Mouse (Mus musculus) hindlimb bud, embryonic 11.5 days (tissue): ENCODE measurements around the gene Alk.

Experiments used
- DNase-seq: peaks from one replicate; pipeline ENCODE4 v3.0.0-alpha.2; 2012; ENCODE audit warnings: low read depth, low spot score; ENCODE audit errors: extremely low spot score

Alk gene

DNA sequence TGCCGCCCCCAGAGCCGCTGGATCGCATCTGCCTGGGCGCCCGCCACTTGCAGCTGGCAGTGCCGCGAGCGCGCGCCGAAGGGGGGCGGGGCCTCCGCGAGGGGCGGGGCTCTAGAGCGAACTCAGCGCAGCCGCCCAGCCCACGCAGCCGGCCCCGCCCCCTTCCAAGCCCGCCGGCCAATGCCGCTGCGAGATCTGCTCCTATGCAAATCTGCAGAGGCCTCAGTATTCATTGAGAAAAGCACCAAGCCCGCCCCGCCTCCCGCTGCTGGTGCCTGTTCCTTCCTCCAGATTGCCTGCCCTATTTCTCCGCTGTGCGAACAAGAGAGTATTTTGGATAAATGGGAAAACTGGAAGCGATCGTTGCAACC lies at the start of gene Alk:
Alk (minus strand) TSS at position 18 of the 371 bp plus-strand sequence.
- DNase-seq = peak; percentile 42

DNA sequence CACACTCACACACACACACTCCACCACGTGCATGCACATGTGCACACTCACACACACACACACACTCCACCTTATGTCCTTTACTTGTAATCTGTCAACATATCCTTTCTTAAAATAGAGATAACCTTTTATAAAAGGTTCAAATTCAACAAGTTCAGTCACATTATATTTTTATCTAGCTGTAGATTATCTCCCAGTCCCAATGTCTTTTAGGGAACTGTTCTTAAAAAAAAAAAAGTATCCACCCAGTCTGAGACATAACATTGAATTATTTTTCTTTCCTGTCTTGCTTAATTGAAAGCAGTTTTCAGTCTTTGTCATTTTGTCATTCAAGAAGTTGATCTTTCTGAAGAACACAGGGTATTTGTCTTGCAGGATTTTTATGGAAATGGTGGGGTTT lies 48.4 kb upstream of the Alk start:
- DNase-seq = no peak

DNA sequence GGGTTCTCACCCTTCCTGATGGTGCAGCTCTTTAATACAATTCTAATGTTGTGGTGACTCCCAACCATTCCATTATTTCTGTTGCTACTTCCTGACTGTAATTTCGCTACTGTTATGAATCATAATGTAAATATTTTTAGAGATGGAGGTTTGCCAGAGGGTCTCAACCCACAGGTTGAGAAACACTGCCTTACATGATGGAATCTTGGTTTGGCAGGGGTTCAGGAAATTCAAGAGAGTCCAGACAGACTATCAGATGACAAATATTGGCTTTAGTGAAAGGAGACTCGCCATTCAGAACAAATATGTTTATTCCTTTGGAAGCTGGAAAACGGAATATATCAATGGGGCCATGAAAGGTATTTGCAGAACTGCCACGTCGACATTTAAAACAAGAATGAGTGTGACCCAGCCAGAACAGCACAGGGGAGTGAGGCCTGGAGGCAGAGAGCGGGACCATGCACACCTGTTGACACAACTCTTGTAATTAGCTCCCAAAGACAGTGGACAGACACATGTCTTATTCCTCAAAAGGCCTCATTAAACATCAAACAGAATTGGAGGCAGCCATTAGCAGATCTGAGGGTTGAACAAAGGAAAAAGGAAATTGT lies 44.3 kb upstream of the Alk start:
- no peak for DNase-seq

DNA sequence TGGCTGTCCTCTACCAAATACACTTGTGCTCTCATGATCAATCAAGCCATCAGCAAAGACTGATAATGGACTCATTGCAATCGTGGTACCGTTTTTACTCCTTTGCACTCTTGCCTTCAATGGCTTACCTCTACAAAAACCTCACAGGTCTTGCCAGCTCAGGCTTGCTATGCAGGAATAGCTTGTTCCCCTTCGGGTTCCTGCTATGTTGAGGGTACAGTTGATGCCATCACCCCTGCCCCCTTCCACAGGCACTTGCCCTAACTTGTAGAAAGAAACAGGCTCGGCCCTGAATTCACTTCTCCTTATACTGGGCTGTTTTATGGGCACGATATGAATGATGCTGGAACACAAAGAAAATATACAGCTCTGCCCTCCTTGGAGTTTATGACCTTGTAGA lies 41.7 kb upstream of the Alk start:
- no peak for DNase-seq

DNA sequence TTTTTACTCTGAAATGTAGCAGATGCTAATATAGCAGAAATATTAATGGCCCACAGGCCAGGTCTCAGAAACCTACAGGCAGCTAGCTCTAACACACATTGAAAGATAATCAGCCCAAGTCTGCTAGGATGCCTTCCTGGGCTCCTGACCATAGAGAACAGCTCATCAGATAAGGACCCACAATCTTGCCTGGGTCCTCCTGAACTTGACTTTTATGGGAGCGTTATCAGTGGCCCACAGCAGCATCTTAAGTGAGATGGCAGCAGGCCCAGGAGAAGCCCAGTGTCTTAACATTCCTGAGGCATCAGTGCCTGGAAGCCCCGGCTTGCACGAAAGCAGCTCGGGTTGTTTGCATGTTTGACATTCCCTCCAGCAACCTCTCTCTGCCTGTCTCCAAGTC lies 35.7 kb upstream of the Alk start:
- no peak for DNase-seq

DNA sequence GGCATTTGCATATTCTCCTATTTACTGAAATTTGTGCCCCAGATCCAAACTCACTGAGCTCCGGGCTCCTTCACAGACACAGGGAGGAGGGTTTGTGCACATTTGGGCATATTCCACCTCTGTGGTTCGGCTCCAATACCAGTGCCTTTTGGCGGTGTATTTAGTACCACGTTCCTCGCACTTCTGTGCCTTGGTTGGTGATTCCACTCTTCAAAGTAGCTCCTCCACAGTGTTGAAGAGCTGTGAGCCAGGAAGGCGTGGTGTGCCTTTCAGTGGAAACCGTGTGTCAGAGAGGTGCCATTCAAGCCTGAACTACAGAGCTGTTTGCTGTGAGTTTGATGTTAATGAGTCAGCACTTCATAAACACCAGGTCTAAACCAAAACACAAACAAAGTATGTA lies 35.0 kb upstream of the Alk start:
- DNase-seq = no peak

DNA sequence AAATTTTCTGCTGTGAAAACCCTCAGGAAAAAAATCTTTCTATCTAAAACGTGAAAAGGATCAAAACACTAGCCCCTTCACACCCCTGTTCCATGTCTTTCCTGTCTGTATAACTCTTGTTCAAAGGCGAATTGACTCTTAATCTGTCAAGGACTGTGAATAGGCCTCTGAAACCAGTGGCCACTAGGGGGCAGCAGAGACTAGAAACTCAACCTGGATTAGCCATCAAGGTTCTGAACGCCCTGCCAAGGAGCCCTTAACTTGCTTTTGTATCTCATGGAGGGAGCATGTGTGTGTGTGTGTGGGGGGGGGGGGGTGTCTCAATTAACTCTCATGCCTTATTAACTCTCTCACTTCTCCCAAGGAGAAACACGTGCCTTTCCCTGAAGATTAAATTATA lies 1.8 kb upstream of the Alk start:
- peak; percentile 58 for DNase-seq

DNA sequence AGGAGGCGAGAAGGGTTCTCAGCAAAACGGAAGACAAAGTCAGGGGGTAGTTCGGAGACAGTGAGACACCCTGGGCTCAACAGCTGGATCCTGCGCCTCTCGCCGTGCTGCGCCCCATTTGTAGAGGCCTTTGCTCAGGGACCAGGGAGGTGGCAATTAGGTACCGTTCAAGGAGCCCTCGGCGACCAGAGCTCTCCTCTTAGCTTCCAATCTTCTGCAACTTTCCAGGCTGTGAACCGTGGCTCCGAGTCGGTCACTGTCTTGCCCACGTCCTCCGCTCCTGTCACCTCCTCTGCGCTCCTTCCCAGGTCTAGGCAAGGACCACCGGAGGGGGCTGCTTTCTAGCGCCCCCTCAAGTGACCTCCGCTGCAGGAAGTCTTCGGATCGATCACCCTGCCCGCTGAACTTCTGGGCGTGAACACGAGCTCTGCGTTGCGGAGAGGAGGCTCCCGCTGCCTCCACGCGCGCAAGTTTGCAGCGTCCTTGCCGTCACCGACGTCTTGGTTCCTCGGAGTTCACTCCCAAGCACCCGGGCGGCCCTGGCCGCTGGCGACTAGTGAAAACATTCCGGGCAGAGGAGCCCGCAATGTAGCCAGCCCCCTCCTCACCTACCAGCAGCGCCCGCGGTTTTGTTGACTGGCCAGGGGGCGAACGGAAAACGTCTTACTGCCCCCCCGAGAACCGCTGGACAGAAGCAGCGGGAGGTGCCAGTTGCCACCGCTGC lies 379 bp downstream of the Alk start:
- no peak for DNase-seq

DNA sequence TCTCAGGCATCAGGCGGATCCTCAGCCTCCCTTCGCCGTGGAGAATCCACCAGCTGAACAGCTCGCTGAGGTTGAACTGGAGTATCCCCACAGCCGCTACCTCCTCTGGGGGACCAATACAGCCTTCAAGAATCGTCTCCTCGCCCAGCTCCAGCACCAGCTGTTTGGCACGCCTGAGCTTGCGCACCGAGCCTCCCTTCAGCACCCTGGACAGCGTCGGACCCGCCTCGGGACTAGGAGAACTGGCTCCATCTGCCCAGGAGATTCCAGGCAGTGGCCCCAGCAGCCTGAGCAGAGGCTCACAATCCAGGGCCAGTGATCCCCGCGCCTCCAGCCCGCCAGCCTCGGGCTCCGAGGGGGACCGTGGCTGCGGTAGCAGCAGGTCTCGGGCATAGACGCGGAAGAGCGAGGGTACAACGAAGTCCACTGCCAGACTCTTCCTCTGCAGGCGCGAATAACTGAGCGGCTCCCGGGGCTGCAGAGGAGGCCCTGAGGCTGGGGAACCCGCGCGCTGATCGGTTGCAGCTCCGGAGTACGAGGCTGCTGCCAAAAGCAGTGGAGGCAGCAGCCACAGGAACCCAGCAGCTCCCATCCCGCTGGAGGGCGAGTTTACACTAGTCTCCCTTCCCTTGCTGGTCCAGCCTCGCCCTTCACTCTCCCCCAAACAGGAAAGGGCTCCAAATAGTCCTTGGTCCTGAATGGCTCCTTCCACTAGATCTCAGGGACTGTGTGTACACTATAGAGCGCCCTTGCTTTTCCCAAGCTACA lies 1.1 kb downstream of the Alk start:
- DNase-seq = peak; percentile 47

DNA sequence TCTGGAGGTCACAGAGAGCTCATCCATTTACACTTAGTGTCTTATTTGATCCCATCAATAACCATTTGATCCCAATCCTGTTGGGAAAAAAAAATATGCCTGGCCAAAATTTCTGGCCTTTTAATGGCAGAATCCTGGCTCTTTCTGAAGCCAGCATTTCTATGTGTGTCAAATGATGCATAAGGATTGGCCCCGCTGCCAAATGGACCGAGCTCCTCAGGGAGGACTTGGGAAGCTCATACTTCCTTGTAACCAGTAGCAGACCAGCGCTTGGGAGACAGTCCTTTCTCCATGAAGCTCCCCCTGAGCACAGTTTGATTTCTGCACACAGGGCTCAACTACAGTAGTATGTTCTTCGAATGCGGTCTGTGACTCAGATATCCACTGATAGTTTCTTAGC lies 3.6 kb downstream of the Alk start:
- no peak for DNase-seq

DNA sequence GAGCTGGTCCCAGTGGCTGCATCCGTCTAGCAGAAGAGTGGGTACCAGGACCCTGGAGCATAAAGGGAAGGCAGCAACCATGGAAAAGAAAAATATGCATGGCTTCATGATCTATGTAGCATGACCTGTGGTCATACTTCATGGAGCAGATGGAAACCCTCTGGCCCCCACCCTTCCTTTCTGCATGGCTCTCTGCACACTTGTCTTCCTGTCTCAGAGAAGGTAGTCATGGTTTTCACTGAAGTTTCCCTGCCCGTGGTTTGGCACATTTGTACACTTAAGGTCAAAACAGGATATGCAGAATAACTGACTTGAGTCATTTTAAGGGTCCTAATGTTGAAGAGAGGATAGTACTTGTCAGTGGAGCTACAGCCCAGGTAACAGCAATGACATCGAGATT lies 16.8 kb downstream of the Alk start:
- DNase-seq = no peak

DNA sequence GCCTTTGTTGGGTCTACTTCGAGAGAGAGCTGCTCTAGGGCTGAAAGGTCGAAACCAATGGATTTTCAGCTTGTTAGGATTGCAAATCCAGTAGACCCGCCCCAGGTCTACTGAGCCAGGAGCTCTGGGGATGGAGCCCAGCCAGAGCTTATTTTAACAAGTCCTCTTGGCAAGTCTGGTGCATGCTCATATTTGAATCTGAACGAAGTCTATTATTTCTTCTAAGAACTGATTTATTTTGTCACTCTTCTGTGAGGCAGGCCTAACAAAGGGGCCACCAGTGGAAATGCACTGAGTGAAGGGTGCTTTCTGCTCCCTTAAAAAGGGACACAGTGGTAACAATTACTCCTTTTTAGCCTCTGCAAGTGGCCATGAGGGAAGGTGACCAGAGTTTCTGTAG lies 24.3 kb downstream of the Alk start:
- DNase-seq = no peak

DNA sequence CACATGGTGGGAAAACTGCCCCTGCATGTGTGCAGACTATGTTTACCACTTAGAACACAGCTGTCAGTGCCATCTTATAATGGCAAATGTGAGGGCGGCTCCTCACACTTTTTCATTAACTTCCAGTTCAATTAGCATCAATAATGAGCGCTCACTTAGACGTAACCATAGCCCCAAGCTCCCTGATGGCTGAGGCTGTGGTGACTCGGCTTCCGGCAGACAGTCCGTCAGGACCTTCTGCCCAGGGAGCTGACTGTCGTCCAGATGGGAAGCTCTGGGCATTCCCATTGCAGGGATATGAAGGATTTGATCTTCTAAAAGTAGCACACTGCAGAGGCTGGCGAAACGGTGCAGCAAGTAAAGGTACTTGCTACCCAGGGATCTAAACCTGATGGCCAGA lies 25.1 kb downstream of the Alk start:
- no peak for DNase-seq

DNA sequence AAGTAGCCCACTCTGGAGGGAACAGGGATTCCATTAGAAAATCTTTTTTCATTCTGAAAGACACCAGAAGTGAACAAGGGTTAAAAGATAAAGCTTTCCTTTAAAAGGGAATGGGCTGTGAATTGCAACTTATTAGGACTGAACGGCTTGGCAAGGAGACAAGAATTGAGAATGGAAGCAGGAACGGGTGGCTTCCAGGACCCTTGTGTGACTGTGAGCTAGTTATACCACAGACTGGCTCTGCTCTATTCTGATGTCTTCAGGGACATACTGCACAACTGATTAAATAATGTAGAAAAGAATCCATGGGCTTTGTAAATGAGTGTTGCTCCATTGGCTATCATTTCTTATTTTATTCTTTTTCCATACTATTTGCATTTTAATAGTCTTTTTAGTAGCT lies 33.0 kb downstream of the Alk start:
- no peak for DNase-seq

DNA sequence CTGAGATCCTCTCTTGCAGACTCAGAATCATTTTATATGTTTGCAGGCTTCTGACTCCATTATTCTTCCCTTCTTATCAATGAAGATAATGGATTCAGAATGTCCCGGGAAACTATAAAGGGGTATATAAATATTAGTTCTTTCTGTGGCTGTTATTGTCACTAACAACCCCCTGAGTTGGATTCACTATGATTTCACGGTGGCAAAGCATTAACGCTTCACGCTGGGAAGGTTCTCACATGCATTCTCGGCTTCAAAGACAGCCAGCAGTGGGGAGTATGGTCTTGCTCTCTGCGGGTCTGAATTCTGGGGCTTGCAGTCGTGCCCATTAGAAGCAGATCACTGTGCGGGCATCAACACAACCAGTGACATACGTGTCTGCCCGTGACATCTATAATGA lies 34.9 kb downstream of the Alk start:
- DNase-seq = no peak

DNA sequence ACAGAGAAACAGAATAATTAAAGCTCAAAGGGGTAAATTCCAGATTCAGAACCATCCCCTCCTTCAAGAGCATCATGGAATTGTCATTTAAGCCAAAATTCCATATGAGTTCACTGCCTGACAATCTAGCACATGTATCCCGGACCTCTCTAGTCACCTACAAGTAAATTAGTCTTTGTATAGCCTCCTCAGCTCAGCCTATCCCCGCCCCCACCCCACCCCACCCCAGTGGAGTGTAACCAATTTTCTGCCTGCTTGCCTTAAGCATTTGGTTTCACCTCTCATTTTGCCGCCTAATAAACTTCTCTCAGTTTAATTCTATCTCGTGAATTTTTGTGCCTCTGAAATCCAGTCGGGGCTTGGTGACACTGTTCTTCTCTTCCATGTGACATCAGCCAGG lies 41.0 kb downstream of the Alk start:
- no peak for DNase-seq

DNA sequence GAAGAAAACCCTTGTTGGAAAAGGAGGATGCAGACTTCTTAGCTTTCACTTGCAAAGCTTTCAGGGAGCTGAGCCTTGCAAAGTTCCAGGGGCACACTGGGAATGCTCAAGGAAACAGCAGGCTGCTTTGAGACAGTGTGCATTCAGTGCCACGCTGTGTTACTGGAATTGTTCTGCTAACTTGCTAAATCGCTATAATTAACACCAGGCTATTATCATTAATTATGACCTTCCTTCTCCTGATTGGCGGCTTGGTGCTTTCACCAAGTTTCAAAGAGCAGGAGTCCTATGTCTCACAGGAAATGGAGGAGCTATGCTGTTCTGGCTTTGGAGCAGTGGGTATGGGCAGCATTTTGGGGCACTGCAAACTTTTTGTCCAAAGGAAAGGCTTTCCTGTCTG lies 43.0 kb downstream of the Alk start:
- no peak for DNase-seq

DNA sequence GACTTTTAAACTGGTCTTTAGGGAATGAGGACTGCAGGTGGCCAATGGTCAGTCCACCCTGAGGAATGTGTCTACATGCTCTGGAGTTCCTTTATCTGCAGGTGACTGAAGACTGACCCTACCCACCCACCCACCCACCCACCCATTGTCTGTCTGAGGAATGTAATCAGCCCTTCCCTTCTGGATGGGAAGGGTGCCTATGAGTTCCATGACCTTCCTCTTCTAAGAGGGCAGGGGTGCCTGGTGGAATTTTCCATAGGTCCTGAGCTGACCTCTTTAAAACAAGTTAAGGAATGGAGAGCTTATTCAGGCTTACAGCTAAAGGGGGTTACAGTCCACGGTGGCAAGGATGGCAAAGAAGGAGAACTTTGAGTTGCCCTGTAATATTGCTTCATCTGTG lies 43.7 kb downstream of the Alk start:
- DNase-seq = no peak

DNA sequence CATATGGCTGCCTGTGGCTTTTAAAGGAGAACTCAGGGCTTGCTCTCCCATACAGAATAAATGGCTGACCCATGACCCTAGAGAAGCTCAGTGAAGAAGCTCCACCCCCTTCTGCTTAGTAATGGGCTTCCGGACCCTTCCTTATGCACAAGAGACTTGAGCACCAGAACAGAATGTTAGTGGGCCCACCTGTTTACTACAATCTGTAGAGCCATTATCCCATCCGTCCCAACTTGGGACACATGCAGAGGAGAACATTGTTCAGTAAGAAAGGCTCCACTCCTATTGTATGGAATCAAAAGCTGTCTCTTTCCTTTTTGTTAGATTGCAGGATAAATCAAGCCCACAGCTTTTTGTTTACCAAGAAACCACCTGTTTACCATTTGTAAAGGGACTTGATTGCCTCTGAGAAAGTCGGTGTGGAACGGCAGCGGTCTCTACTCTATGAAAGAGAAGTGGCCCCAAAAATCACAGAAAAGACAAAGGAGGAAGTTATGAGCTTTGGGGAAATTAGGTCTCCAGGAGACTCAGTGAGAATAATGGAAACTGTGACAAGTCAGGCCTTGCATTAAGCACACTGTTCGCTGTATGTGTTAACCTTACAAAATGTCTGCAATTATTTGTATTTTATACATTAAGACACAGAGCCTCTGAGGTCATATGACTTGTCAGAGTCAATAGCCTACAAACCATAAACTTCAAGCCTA lies 47.2 kb downstream of the Alk start:
- DNase-seq = no peak

DNA sequence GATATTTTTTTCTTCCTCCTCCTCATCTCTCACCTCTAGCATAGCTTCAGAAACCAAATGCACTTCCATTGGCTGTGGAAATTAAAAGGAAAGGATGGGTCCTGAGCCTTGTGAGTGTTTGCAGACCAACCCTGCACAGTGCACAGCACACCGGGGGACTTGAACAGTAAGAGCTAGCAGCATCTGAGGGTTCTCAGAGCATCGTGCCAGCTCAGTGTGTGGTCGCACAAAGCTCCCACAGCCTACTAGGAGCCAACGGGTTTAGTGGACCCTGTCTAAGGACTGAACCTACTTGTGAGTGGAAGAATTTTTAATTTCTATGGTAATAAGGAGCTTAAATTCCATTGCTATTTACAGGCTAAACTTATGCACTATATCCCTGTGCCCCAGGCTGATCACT lies 58.2 kb downstream of the Alk start:
- no peak for DNase-seq

DNA sequence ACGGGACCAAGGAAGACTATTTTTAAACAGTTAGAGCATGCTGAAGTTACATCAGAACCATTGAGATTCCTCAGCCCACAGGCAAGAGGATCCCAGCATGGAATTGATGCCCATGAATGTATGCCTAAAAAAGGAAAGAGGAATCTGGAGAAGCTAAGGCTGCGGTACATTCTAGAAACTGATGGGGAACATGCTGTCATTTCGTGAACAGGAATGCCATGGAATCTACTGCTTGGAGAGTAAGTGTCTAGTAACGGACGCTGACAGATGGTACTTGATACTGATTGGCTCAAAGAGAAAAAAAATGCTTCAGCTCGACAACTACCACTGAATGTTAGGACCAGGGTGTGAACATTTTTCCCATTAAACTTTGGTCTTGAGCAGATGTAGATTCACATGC lies 69.1 kb downstream of the Alk start:
- DNase-seq = no peak

DNA sequence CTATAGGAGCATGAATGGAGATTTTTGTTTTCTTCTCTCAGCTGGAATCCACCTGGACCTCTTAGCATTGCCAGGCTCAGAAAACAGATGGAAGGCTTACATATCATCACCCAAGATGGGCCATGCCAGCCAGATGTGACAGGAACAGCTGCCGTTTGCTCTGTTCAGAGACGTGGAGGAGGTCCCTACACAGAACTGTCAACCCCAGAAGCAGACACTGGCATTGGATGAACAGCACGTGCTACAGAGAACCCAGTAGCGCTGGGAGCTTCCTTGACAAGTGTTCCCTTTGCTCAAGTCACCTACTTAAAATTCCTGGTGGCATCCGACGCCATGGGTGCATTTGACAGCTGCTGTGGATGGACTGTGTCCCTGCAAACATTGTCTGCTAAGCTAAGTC lies 72.2 kb downstream of the Alk start:
- DNase-seq = no peak
